Mouse (Mus musculus) C2C12 (cell line): Measurements from ENCODE around the gene Sh3pxd2a.

Source experiments
- CTCF ChIP-seq: IDR thresholded peaks from one replicate; pipeline ENCODE4 v1.5.1; 2011; ENCODE audit not compliant: control insufficient read depth, insufficient read depth, insufficient read length
- MYOD1 ChIP-seq: IDR thresholded peaks from one replicate; pipeline ENCODE4 v1.6.1; 2011; ENCODE audit warnings: low read depth; ENCODE audit not compliant: control insufficient read depth, insufficient read length
- USF1 ChIP-seq: IDR thresholded peaks from one replicate; pipeline ENCODE4 v1.6.1; 2011; ENCODE audit warnings: low read depth, mild to moderate bottlenecking, control low read depth, moderate library complexity

- no peak for TF ChIP-seq CTCF
- no peak for TF ChIP-seq USF1
- TF ChIP-seq MYOD1 = no peak
Measured at GRCm38 (mm10) chr19:47473453-47473852, 9.3 kb upstream of the Sh3pxd2a start.
